Mouse (Mus musculus) limb, embryonic 13.5 days (tissue): ENCODE data around the gene Adat2. TPM values are rescaled to one million over a fixed set of nuclear protein-coding genes. Genes with fewer than 3 reads are reported as not detected.

Source experiments
- ATAC-seq: fragments of 200-750 bp; cut with Nextera tagmentation; 2 replicates; pipeline ENCODE4 v1.8.0; 2017; ENCODE audit warnings: low read depth, moderate number of reproducible peaks, moderate TSS enrichment; ENCODE audit not compliant: low FRiP score
- H3K27ac ChIP-seq: fragments of 300-500 bp; sonication (generic); 2 replicates; pipeline ENCODE4 v1.5.1; 2015; ENCODE audit warnings: inconsistent platforms, mild to moderate bottlenecking, moderate library complexity
- H3K27me3 ChIP-seq: fragments of 300-500 bp; sonication (generic); 2 replicates; pipeline ENCODE4 v1.6.1; 2015; ENCODE audit warnings: mild to moderate bottlenecking, inconsistent platforms
- H3K36me3 ChIP-seq: fragments of 300-500 bp; sonication (generic); 2 replicates; pipeline ENCODE4 v1.6.1; 2015; ENCODE audit warnings: inconsistent platforms, mild to moderate bottlenecking, moderate library complexity
- H3K4me1 ChIP-seq: fragments of 300-500 bp; sonication (generic); 2 replicates; pipeline ENCODE4 v1.6.1; 2015; ENCODE audit warnings: inconsistent platforms
- H3K4me2 ChIP-seq: fragments of 300-500 bp; sonication (generic); replicated peaks from 2 replicates; pipeline ENCODE4 v1.6.1; 2015; ENCODE audit warnings: inconsistent platforms, mild to moderate bottlenecking, moderate library complexity
- H3K4me3 ChIP-seq: fragments of 300-500 bp; sonication (generic); 2 replicates; pipeline ENCODE4 v1.5.1; 2015; ENCODE audit warnings: moderate library complexity, mild to moderate bottlenecking, inconsistent platforms
- H3K9ac ChIP-seq: fragments of 300-500 bp; sonication (generic); 2 replicates; pipeline ENCODE4 v1.6.1; 2015; ENCODE audit warnings: mild to moderate bottlenecking, inconsistent platforms
- H3K9me3 ChIP-seq: fragments of 300-500 bp; sonication (generic); 2 replicates; pipeline ENCODE4 v1.6.1; 2016; ENCODE audit warnings: inconsistent platforms
- WGBS: fragments of 180-500 bp; shearing (Covaris S2); methylation state at CpG from one replicate; pipeline ENCODE4 v1.1.7; 2015; 5-methylcytosine and 5-hydroxymethylcytosine counted together
- polyA plus RNA-seq: library from polyadenylated mRNA; unstranded; fragments of >200 nt; fragmentation: Nextera tagmentation; extraction: Ambion mirVana; gene quantifications from 2 replicates; pipeline ENCODE4 v1.2.1, GENCODE M21; 2015

Gene Adat2
- polyA plus RNA-seq, 1 experiment from 2014 or later, result 4.5 TPM

- WGBS, result 71% methylated on average over 2 of the region's 2 CpGs
- H3K9ac ChIP-seq, result no peak overlapping the region
- H3K4me3 ChIP-seq, result no peak overlapping the region
- no peak for ATAC-seq
- H3K9me3 ChIP-seq, result no peaks in the 10 kb centered on the region
- H3K4me1 ChIP-seq, result no peaks in the 10 kb centered on the region; the same call in 1 of the 2 replicates
- H3K27ac ChIP-seq, result no peak overlapping the region
- no peaks in the 10 kb centered on the region for H3K36me3 ChIP-seq
- H3K4me2 ChIP-seq, result no peak overlapping the region
- H3K27me3 ChIP-seq, result no peaks in the 10 kb centered on the region
Observed at GRCm38 (mm10) chr10:13600926-13601325, 48.2 kb downstream of the Adat2 start.

Other genes with a start within 250 kb of the Adat2 start
- gene Phactr2, start 78.5 kb upstream of the Adat2 start, polyA plus RNA-seq, result 26.8 and 29.3 TPM in 2 replicates
- gene Fuca2, start 53.4 kb upstream of the Adat2 start, polyA plus RNA-seq, result 44.3 and 46.4 TPM in 2 replicates
- gene Pex3, start 248 bp downstream of the Adat2 start, polyA plus RNA-seq, result 26.9 and 29.8 TPM in 2 replicates